Mouse (Mus musculus) brown adipose tissue, adult 24 weeks (tissue): Measurements from ENCODE around the gene Nacc2. TPM values are rescaled to one million over a fixed set of nuclear protein-coding genes. Genes with fewer than 3 reads are reported as not detected.

Experiments used
- H3K27ac ChIP-seq: fragments of 200-500 bp; replicated peaks from 2 replicates; pipeline ENCODE4 v1.5.1; 2012; ENCODE audit warnings: low read depth, mild to moderate bottlenecking, low read length
- H3K4me1 ChIP-seq: fragments of 200-500 bp; 2 replicates; pipeline ENCODE4 v1.6.1; 2012; ENCODE audit warnings: low read length, mixed read lengths; ENCODE audit not compliant: control insufficient read depth, insufficient read depth, insufficient read length
- H3K4me3 ChIP-seq: fragments of 200-500 bp; 2 replicates; pipeline ENCODE4 v1.5.1; 2012; ENCODE audit warnings: low read depth, mild to moderate bottlenecking, low read length, moderate library complexity; ENCODE audit not compliant: insufficient read depth
- polyA plus RNA-seq: library from polyadenylated mRNA; stranded (reverse); fragments of >200 nt; gene quantifications from 2 replicates; pipeline ENCODE4 v1.2.4, GENCODE M21; 2012; ENCODE audit not compliant: missing spikeins, insufficient read depth, insufficient read length

The Nacc2 gene
- polyA plus RNA-seq, 1 experiment, result 26.5 TPM

DNA sequence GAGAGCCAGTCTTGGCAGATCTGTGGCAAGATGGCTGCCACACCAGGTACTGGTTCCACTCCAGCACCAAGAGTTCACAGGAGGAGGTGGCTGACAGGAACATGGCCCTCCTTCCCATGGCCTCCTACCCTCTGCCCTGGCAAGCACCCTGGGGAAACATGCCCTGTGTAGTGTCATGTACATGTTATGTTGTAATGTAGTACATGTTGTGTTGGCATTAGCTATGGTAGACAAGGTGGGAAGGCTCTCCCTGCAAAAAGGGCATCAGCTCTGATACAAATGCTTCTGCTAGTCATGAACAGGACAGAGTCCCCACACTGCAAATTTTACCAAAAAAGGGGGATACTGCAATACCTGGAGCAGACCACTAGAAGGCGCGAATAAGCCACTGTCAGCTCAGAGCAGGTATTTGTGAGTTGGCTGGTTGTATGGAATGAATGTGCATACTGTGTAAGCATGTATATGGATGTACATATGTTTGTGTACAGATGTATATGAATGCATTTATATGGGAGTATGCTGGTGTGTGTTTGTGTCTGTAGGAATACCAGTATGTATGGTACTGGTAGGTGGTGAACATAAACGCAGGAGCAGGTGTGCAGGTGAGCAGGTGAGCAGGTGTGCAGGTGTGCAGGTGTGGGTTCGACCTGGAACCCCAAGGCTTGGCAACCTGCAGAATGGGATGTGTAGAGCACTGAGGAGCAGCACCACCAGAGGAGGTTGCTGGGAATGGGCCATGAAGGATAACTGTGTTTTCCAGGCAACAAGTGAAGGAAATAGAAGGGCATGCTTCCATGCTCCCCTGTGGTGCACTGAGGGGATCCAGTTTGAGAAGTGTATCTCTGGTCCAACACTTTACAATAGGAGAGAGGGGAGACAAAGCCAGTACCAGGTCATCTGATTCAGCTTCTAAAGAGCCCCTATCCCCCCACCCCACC lies 98.6 kb downstream of the Nacc2 start:
- H3K4me3 ChIP-seq, result no peak overlapping the region
- H3K27ac ChIP-seq, result no peak overlapping the region
- peaks cover 5% of the 10 kb centered on the region; the same call in 1 of the 2 replicates for H3K4me1 ChIP-seq

DNA sequence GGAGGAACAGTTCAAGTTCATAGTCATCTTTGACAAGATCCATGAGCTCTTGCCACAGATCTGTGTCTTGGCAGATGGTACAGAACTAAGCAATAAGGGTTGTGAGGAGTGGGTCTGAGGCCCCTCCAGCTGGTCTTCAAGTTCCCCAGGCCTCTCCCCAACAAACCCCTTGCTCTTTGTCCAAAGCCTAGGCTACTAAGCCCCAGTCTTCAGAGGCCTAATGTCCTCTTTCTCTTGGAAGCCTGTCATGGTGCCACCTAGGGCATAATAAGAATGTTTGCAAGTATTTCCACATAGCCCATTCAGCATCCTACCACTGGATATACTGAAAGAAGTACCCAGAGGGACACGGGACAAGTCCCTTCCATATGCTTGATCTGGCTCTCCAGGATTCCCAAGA lies 100.4 kb downstream of the Nacc2 start:
- H3K27ac ChIP-seq, result no peak overlapping the region
- no peak overlapping the region for H3K4me3 ChIP-seq
- peaks cover 6% of the 10 kb centered on the region; the same call in 1 of the 2 replicates for H3K4me1 ChIP-seq

DNA sequence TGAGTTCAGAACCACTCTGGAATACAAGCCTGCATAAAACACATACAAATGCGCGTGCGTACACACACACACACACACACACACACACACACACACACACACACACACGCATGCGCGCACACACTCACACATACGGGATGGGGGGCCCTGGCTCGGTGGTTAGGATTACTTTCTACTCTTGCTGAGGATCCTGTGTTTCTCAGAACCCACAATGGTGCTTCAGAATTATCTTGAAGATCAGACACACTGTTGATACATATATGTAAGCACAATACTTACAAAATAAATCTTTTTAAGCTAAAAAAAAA lies 100.8 kb downstream of the Nacc2 start:
- Histone ChIP-seq H3K4me1 (peaks cover 10% of the 10 kb centered on the region; the same call in 1 of the 2 replicates), H3K4me3 (peak overlapping the region; percentile 49; the same call in 1 of the 2 replicates), H3K27ac (peak overlapping the region; percentile 81)

DNA sequence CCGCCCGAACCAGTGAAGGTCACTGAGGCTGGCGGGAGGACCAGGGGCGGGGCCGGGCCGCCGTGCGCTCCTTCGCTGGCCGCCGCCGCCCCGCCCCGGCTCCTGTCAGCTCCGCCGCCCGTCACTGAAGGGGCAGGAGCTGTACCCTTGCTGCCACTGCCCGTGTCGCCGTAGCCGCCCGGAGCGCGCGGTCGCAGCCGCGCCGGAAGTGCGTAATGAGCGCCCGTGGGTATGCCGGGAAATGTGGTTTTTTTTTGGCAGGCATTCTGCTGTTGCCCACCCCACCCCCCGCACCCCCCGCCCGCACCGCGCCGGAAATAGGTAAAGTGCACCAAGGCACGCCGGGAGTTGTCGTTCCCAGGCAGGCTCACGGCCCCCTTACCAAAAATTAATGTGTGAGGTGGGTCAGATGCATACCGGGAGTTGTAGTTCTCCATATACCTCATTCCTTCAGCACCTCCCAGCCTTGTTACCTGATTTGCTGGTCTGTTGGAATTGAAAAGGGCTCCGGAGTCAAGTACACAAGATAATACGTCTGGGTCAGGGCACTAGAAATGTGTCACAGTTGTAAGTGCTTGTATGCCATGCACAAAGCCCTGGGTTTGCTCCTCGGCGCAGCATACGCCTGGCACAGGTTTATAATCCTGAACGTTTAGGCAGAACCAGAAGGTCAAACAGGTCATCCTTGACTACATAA lies 101.3 kb downstream of the Nacc2 start, which contains the start of gene Ubac1:
Gene Ubac1, minus strand, starts transcription at position 187 of the 697 bp plus-strand sequence.
- Histone ChIP-seq H3K27ac (peak within 1 kb of the TSS; percentile 86), H3K4me1 (peaks cover 10% of the 10 kb centered on the region; the same call in 1 of the 2 replicates)

DNA sequence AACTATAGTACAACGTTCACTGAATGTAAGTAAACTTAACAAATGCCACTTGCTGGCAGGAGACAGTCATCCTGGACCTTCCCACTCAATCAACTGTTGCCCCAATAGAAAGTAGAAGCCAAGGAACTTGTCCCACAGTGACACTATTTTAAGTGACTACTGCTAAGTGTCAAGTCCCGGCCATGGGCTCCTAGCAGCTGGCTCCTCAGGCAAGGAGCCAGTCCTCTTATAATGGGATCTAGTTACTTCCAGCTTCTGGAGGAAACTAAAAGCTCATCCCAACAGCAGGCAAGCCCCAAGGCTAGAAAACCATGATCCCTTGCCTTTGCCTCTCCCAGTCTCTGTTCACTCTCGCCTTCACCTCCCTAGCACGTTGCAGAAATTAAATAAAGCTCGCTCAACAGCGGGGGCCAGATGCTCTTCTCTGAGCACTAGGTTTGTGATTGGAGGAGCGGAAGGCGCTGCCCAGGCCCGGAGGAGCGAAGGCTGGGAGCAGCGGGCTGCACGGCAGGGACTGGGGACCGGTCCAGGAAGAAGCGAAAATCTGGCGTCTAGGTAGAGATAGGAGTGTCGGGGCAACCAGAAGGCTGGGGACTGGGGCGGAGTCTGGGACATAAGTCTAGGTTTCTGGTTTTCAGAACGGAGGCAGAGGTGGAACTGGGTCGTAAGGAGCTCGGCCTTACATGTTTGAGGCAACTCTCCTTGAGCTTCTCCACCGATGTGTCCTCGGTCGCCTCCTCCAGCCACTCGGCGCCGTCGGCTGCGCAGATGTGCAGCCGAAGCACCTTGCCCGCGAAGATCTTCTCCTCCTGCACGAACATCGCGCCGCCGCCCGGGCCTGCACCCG lies 102.1 kb downstream of the Nacc2 start:
- peak overlapping the region; percentile 80 for H3K4me3 ChIP-seq
- peaks cover 10% of the 10 kb centered on the region; the same call in 1 of the 2 replicates for H3K4me1 ChIP-seq

More for the DNA sequence above, 101.3 kb downstream of the Nacc2 start, which contains the start of gene Ubac1:
- peak within 1 kb of the TSS; percentile 80 for H3K4me3 ChIP-seq

GRCm38 (mm10) chr2:26019923-26020322 lies 103.1 kb downstream of the Nacc2 start:
- Histone ChIP-seq H3K4me3 (peak overlapping the region; percentile 80), H3K27ac (0 out of 2 replicates have a peak overlapping the region, but pooled peaks have one; percentile 2), H3K4me1 (peaks cover 10% of the 10 kb centered on the region; the same call in 1 of the 2 replicates)

More for the DNA sequence above, 102.1 kb downstream of the Nacc2 start:
- H3K27ac ChIP-seq, result peak overlapping the region; percentile 86

GRCm38 (mm10) chr2:26017326-26017725 lies 105.7 kb downstream of the Nacc2 start:
- Histone ChIP-seq H3K4me1 (peaks cover 10% of the 10 kb centered on the region; the same call in 1 of the 2 replicates), H3K4me3 (no peak overlapping the region), H3K27ac (no peak overlapping the region)

DNA sequence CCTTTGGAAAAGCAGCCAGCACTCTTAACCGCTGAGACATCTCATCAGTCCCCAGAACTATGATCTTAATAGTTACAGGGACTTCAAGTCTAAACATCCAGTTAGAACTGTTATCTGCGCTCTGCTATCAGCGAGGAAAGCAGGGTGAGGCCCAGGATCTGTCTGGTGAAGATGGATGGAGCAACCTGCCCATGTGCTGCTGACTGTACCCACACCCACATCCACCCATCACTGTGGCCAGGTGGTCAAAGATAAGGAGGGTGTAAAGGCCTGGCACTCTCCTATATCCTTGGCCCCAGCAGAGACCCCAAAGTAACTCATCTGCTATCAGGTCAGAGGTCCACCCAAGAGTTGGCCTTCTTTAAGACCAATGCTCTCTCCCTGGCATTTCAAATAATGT lies 109.3 kb downstream of the Nacc2 start:
- H3K27ac ChIP-seq, result no peak overlapping the region

DNA sequence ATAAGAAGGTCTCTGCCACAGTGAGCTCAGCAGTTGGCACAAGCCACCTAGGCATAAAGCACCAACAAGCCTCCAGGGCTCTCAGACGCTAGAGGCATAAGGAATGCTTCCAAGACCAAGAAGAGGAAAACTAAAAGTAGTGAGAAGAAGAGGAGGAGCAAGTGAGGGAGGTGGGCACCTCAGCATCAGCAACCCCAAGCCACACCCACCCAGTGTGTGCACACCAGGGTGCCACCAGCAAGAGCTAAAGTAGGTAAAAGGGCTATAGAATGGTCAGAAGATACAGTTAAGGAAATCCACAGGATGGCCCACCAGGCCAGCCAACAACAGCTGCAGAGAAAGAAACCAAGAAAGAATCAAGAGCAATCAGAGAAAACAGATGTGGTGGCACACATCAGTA lies 111.6 kb downstream of the Nacc2 start:
- Histone ChIP-seq H3K4me1 (no peaks in the 10 kb centered on the region), H3K4me3 (no peak overlapping the region), H3K27ac (no peak overlapping the region)

More for the DNA sequence above, 109.3 kb downstream of the Nacc2 start:
- no peak overlapping the region for H3K4me3 ChIP-seq
- peaks cover 5% of the 10 kb centered on the region; the same call in 1 of the 2 replicates for H3K4me1 ChIP-seq

Other genes with a start within 250 kb of the Nacc2 start
- gene Camsap1, start 139.9 kb downstream of the Nacc2 start, polyA plus RNA-seq, result 2.4 and 8.2 TPM in 2 replicates
- 75.9 and 82.1 TPM in 2 replicates for gene Ubac1, start 101.5 kb downstream of the Nacc2 start, polyA plus RNA-seq
- gene Lhx3, start 85.1 kb upstream of the Nacc2 start, polyA plus RNA-seq, result not detected in 2 replicates
- gene Qsox2, start 114.3 kb upstream of the Nacc2 start, polyA plus RNA-seq, result 4.3 and 5.2 TPM in 2 replicates
- not detected in 2 replicates for gene Ccdc187, start 171.3 kb upstream of the Nacc2 start, polyA plus RNA-seq
- 0.91 and 1.6 TPM in 2 replicates for gene Gpsm1, start 192.3 kb upstream of the Nacc2 start, polyA plus RNA-seq
- gene Dnlz, start 228.9 kb upstream of the Nacc2 start, polyA plus RNA-seq, result 30.9 and 32.9 TPM in 2 replicates
- 0.79 and 3.7 TPM in 2 replicates for gene Card9, start 237.7 kb upstream of the Nacc2 start, polyA plus RNA-seq